Mouse (Mus musculus) MEL (cell line): ENCODE data around the gene Rbfox3. TPM values are rescaled to one million over a fixed set of nuclear protein-coding genes. Genes with fewer than 3 reads are reported as not detected.

ENCODE experiments used
- DNase-seq: peaks from one replicate; pipeline ENCODE4 v3.0.0; 2011; ENCODE audit warnings: low read depth, low spot score
- H3K27ac ChIP-seq: 2 replicates; pipeline ENCODE4 v1.5.1; 2012; ENCODE audit warnings: low read depth, mild to moderate bottlenecking, control low read depth, low read length, moderate library complexity; ENCODE audit not compliant: control insufficient read depth
- H3K27me3 ChIP-seq, 2 experiments: fragments of 150-350 bp in 1 of 2; sonication (generic) in 1 of 2; 2 replicates each; pipeline ENCODE4 v1.6.1; 2012; ENCODE audit warnings: low read length in 2 of 2, mild to moderate bottlenecking in 2 of 2, improper control_type of control experiment in 1 of 2, moderate library complexity in 1 of 2; ENCODE audit not compliant: insufficient read depth in 2 of 2, control insufficient read depth in 1 of 2
- H3K36me3 ChIP-seq, 2 experiments: 2 replicates each; pipeline ENCODE4 v1.6.1; 2012 to 2014; ENCODE audit warnings: low read length in 2 of 2, improper control_type of control experiment in 1 of 2, inconsistent platforms in 1 of 2, mild to moderate bottlenecking in 1 of 2; ENCODE audit not compliant: insufficient read depth in 2 of 2, control insufficient read depth in 1 of 2
- H3K4me1 ChIP-seq, 2 experiments: fragments of 150-350 bp in 1 of 2; sonication (generic) in 1 of 2; 2 replicates each; pipeline ENCODE4 v1.6.1; 2012; ENCODE audit warnings: low read length in 2 of 2, improper control_type of control experiment in 1 of 2, mild to moderate bottlenecking in 1 of 2; ENCODE audit not compliant: insufficient read depth in 2 of 2, control insufficient read depth in 1 of 2
- H3K4me3 ChIP-seq, 2 experiments: fragments of 150-350 bp in 1 of 2; sonication (generic) in 1 of 2; 2 replicates each; pipeline ENCODE4 v1.5.1; 2012; ENCODE audit warnings: low read depth in 2 of 2, low read length in 2 of 2, mild to moderate bottlenecking in 2 of 2, moderate library complexity in 2 of 2, control low read depth in 1 of 2, improper control_type of control experiment in 1 of 2; ENCODE audit not compliant: control insufficient read depth in 1 of 2, insufficient read depth in 1 of 2
- H3K79me2 ChIP-seq: 2 replicates; pipeline ENCODE4 v1.6.1; 2012; ENCODE audit warnings: mild to moderate bottlenecking, low read length, moderate library complexity; ENCODE audit not compliant: control insufficient read depth, poor library complexity, insufficient read depth
- H3K9ac ChIP-seq: 2 replicates; pipeline ENCODE4 v1.6.1; 2012; ENCODE audit warnings: low read depth, mild to moderate bottlenecking, control low read depth, low read length, moderate library complexity; ENCODE audit not compliant: control insufficient read depth, poor library complexity, severe bottlenecking
- H3K9me3 ChIP-seq: fragments of 150-350 bp; sonication (generic); replicated peaks from 2 replicates; pipeline ENCODE4 v1.6.1; 2012; ENCODE audit warnings: mild to moderate bottlenecking, low read length, improper control_type of control experiment, moderate library complexity; ENCODE audit not compliant: insufficient read depth
- CHD1 ChIP-seq: IDR thresholded peaks from 2 replicates; pipeline ENCODE4 v1.6.1; 2012; ENCODE audit warnings: low read depth, mild to moderate bottlenecking, inconsistent platforms, low read length, improper control_type of control experiment
- CHD2 ChIP-seq: IDR thresholded peaks from 2 replicates; pipeline ENCODE4 v1.6.1; 2011; ENCODE audit warnings: low read length, improper control_type of control experiment
- CTCF ChIP-seq, 3 experiments: IDR thresholded peaks in 2 of 3; conservative IDR thresholded peaks in 1 of 3; 2 replicates each; pipeline ENCODE4 v1.5.1; 2011 to 2012; ENCODE audit warnings: low read length in 3 of 3, low read depth in 2 of 3, mild to moderate bottlenecking in 2 of 3, improper control_type of control experiment in 1 of 3, inconsistent platforms in 1 of 3, mixed read lengths in 1 of 3, moderate library complexity in 1 of 3; ENCODE audit not compliant: control insufficient read depth in 1 of 3, insufficient read depth in 1 of 3, poor library complexity in 1 of 3, severe bottlenecking in 1 of 3
- E2F4 ChIP-seq: IDR thresholded peaks from 2 replicates; pipeline ENCODE4 v1.6.1; 2011; ENCODE audit warnings: low read depth, low read length, improper control_type of control experiment, borderline replicate concordance
- ELF1 ChIP-seq: IDR thresholded peaks from 2 replicates; pipeline ENCODE4 v1.6.1; 2014; ENCODE audit warnings: low read depth, mild to moderate bottlenecking, inconsistent platforms, low read length, improper control_type of control experiment, moderate library complexity
- EP300 ChIP-seq, 2 experiments: IDR thresholded peaks; 2 replicates each; pipeline ENCODE4 v1.6.1; 2011; ENCODE audit warnings: improper control_type of control experiment in 2 of 2, low read length in 2 of 2, low read depth in 1 of 2, mild to moderate bottlenecking in 1 of 2
- GABPA ChIP-seq: IDR thresholded peaks from 2 replicates; pipeline ENCODE4 v1.6.1; 2012; ENCODE audit warnings: low read depth, mild to moderate bottlenecking, inconsistent platforms, low read length, improper control_type of control experiment, moderate library complexity
- GATA1 ChIP-seq: IDR thresholded peaks from 2 replicates; pipeline ENCODE4 v1.6.1; 2011; ENCODE audit warnings: low read depth, low read length, improper control_type of control experiment
- KAT2A ChIP-seq: conservative IDR thresholded peaks from 2 replicates; pipeline ENCODE4 v1.6.1; 2012; ENCODE audit warnings: low read depth, low read length, improper control_type of control experiment, inconsistent platforms
- MAFK ChIP-seq: IDR thresholded peaks from 2 replicates; pipeline ENCODE4 v1.6.1; 2011; ENCODE audit warnings: low read depth, mild to moderate bottlenecking, low read length, improper control_type of control experiment, borderline replicate concordance
- MAX ChIP-seq: IDR thresholded peaks from 2 replicates; pipeline ENCODE4 v1.6.1; 2011; ENCODE audit warnings: low read length, improper control_type of control experiment
- MXI1 ChIP-seq: IDR thresholded peaks from 2 replicates; pipeline ENCODE4 v1.6.1; 2011; ENCODE audit warnings: mild to moderate bottlenecking, low read depth, low read length, improper control_type of control experiment
- MYB ChIP-seq: IDR thresholded peaks from 2 replicates; pipeline ENCODE4 v1.6.1; 2011; ENCODE audit warnings: mild to moderate bottlenecking, low read depth, low read length, improper control_type of control experiment
- NRF1 ChIP-seq: IDR thresholded peaks from 2 replicates; pipeline ENCODE4 v1.6.1; 2014; ENCODE audit warnings: low read depth, mild to moderate bottlenecking, inconsistent platforms, low read length, improper control_type of control experiment, moderate library complexity; ENCODE audit not compliant: poor library complexity, insufficient read depth, severe bottlenecking
- POLR2A ChIP-seq, 2 experiments: IDR thresholded peaks; 2 replicates each; pipeline ENCODE4 v1.6.1; 2011 to 2012; ENCODE audit warnings: low read length in 2 of 2, mild to moderate bottlenecking in 2 of 2, control low read depth in 1 of 2, improper control_type of control experiment in 1 of 2, low read depth in 1 of 2, moderate library complexity in 1 of 2; ENCODE audit not compliant: control insufficient read depth in 1 of 2, insufficient read depth in 1 of 2, poor library complexity in 1 of 2
- POLR2AphosphoS2 ChIP-seq: IDR thresholded peaks from 2 replicates; pipeline ENCODE4 v1.6.1; 2011; ENCODE audit warnings: low read length, improper control_type of control experiment
- POLR2AphosphoS5 ChIP-seq: IDR thresholded peaks from 2 replicates; pipeline ENCODE4 v1.6.1; 2012; ENCODE audit warnings: low read depth, borderline replicate concordance, mild to moderate bottlenecking, inconsistent platforms, low read length, moderate library complexity, mixed read lengths
- RAD21 ChIP-seq: IDR thresholded peaks from 2 replicates; pipeline ENCODE4 v1.6.1; 2011; ENCODE audit warnings: mild to moderate bottlenecking, low read depth, low read length, improper control_type of control experiment
- RCOR1 ChIP-seq: IDR thresholded peaks from 2 replicates; pipeline ENCODE4 v1.6.1; 2012; ENCODE audit warnings: low read depth, mild to moderate bottlenecking, inconsistent platforms, low read length, improper control_type of control experiment
- SIN3A ChIP-seq: IDR thresholded peaks from 2 replicates; pipeline ENCODE4 v1.6.1; 2012; ENCODE audit warnings: low read length, improper control_type of control experiment, inconsistent platforms
- SMC3 ChIP-seq: IDR thresholded peaks from 2 replicates; pipeline ENCODE4 v1.6.1; 2011; ENCODE audit warnings: low read depth, low read length, improper control_type of control experiment
- TAL1 ChIP-seq: IDR thresholded peaks from 2 replicates; pipeline ENCODE4 v1.6.1; 2012; ENCODE audit warnings: mild to moderate bottlenecking, inconsistent platforms, low read length, moderate library complexity, mixed read lengths
- TCF12 ChIP-seq: IDR thresholded peaks from 2 replicates; pipeline ENCODE4 v1.6.1; 2014; ENCODE audit warnings: low read depth, mild to moderate bottlenecking, inconsistent platforms, low read length, improper control_type of control experiment, moderate library complexity
- ZKSCAN1 ChIP-seq: IDR thresholded peaks from 2 replicates; pipeline ENCODE4 v1.6.1; 2012; ENCODE audit warnings: low read depth, mild to moderate bottlenecking, inconsistent platforms, low read length, improper control_type of control experiment, moderate library complexity
- ZMIZ1 ChIP-seq: IDR thresholded peaks from 2 replicates; pipeline ENCODE4 v1.6.1; 2012; ENCODE audit warnings: low read depth, mild to moderate bottlenecking, inconsistent platforms, low read length, improper control_type of control experiment, moderate library complexity
- ZNF384 ChIP-seq: IDR thresholded peaks from 2 replicates; pipeline ENCODE4 v1.6.1; 2012; ENCODE audit warnings: low read depth, mild to moderate bottlenecking, inconsistent platforms, low read length, improper control_type of control experiment
- polyA plus RNA-seq, 2 experiments: library from polyadenylated mRNA; stranded (reverse) in 1 of 2; unstranded in 1 of 2; fragments of >175 nt in 1 of 2; fragments of >200 nt in 1 of 2; gene quantifications; 2 replicates each; pipeline versions ENCODE4 v1.2.1 to v1.2.4; 2012; ENCODE audit warnings: low replicate concordance in 2 of 2, low read depth in 1 of 2; ENCODE audit not compliant: insufficient read length in 2 of 2, insufficient read depth in 1 of 2, missing spikeins in 1 of 2
- total RNA-seq: library from RNA; depleted of rRNA; stranded (reverse); fragments of 300-350 nt; gene quantifications from 2 replicates; pipeline ENCODE4 v1.2.3, GENCODE M21; 2012

Rbfox3 gene
- total and polyA plus RNA-seq, 3 experiments, result not detected

GRCm38 (mm10) chr11:118898643-118899042 lies 12.8 kb downstream of the Rbfox3 start:
- no peak for DNase-seq
- no peaks in the 10 kb centered on the region for H3K4me1 ChIP-seq
- H3K4me3 ChIP-seq, result no peak overlapping the region
- no peaks in the 10 kb centered on the region for H3K27me3 ChIP-seq
- no peak overlapping the region for H3K27ac ChIP-seq
- no peaks in the 10 kb centered on the region for H3K36me3 ChIP-seq
- no peak overlapping the region for H3K9ac ChIP-seq
- no peaks in the 10 kb centered on the region for H3K9me3 ChIP-seq
- TF ChIP-seq ZNF384 (no peak), ZMIZ1 (no peak), CHD2 (no peak), SIN3A (no peak), POLR2A (IDR thresholded peaks at IDR 0.05; ENCODE audit: control insufficient read depth in 1 of 2, insufficient read depth in 1 of 2, low read depth in 1 of 2, low read length in 2 of 2, poor library complexity in 1 of 2) (no peak), CHD1 (no peak), TAL1 (no peak), ZKSCAN1 (no peak), NRF1 (no peak), ELF1 (no peak), CTCF (IDR thresholded peaks at IDR 0.05 in 2 of 3, conservative IDR thresholded peaks at IDR 0.05 in 1 of 3; ENCODE audit: control insufficient read depth in 1 of 3, insufficient read depth in 1 of 3, low read depth in 2 of 3, low read length in 3 of 3, poor library complexity in 1 of 3, severe bottlenecking in 1 of 3) (no peak), MYB (no peak), RAD21 (no peak), KAT2A (no peak), MXI1 (no peak), EP300 (IDR thresholded peaks at IDR 0.05; ENCODE audit: low read depth in 1 of 2, low read length in 2 of 2) (no peak), POLR2AphosphoS2 (no peak)
- H3K79me2 ChIP-seq, result no peaks in the 10 kb centered on the region

- Histone ChIP-seq H3K9ac (no peak overlapping the region), H3K9me3 (no peaks in the 10 kb centered on the region)
- TF ChIP-seq NRF1 (no peak), GABPA (no peak), E2F4 (no peak), SMC3 (no peak), POLR2AphosphoS5 (no peak), TCF12 (no peak), ZNF384 (no peak), ELF1 (no peak), CTCF (IDR thresholded peaks at IDR 0.05 in 2 of 3, conservative IDR thresholded peaks at IDR 0.05 in 1 of 3; ENCODE audit: control insufficient read depth in 1 of 3, insufficient read depth in 1 of 3, low read depth in 2 of 3, low read length in 3 of 3, poor library complexity in 1 of 3, severe bottlenecking in 1 of 3) (no peak), GATA1 (no peak), CHD2 (no peak), RCOR1 (no peak), MAX (no peak), MYB (no peak), EP300 (IDR thresholded peaks at IDR 0.05; ENCODE audit: low read depth in 1 of 2, low read length in 2 of 2) (no peak), MAFK (no peak)
- TF ChIP-seq, all 39 proteins: peak for 0
- H3K36me3 ChIP-seq, result no peaks in the 10 kb centered on the region
- H3K79me2 ChIP-seq, result no peaks in the 10 kb centered on the region
- no peak overlapping the region for H3K27ac ChIP-seq
- no peak overlapping the region for H3K4me3 ChIP-seq
- no peaks in the 10 kb centered on the region for H3K27me3 ChIP-seq
- DNase-seq, result no peak
- H3K4me1 ChIP-seq, result no peaks in the 10 kb centered on the region
These were observed 13.2 kb downstream of the Rbfox3 start for GRCm38 (mm10) chr11:118898156-118898555.
